Mouse (Mus musculus) cortical plate, adult 2 months (tissue): ENCODE measurements around the gene Mis18a.

Source experiments
- CTCF ChIP-seq: fragments of 200-500 bp; IDR thresholded peaks from 2 replicates; pipeline ENCODE4 v1.5.1; 2011; ENCODE audit warnings: mild to moderate bottlenecking, control low read depth, low read length; ENCODE audit not compliant: insufficient read depth; ENCODE audit errors: extremely low read depth
- POLR2A ChIP-seq: fragments of 200-500 bp; IDR thresholded peaks from 2 replicates; pipeline ENCODE4 v1.6.1; 2011; ENCODE audit warnings: mild to moderate bottlenecking, low read length, control low read depth; ENCODE audit not compliant: insufficient read depth; ENCODE audit errors: extremely low read depth

DNA sequence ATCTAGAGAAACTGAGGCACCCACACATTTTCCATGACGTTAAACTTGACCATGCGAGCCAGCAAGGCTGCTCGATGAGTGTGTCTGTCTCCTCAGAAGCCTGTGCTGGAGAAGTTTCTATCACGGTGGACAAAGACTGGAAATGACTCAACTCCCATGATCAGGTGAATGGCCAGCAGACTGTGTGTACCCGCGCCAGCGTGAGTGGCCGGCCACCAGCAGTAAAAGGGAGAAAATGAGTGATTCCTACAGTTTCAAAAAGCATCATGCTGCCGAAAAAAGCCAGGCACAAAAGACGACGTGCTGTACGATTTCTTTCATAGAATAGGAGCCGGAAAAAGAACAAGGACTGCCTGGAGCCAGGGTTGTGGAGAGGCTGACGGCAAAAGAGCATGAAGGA is 27.8 kb downstream of the Mis18a start:
- no peak for TF ChIP-seq POLR2A
- no peak for TF ChIP-seq CTCF
